Mouse (Mus musculus) erythroblast, embryonic 14.5 days (primary cell): ENCODE data around the gene Zdhhc22.

Experiments used
- GATA1 ChIP-seq: IDR thresholded peaks from 2 replicates; pipeline ENCODE4 v1.6.1; 2012; ENCODE audit warnings: low read length, inconsistent platforms, mixed read lengths
- TAL1 ChIP-seq: IDR thresholded peaks from 3 replicates; pipeline ENCODE4 v1.6.1; 2012; ENCODE audit warnings: low read length, inconsistent platforms, mixed read lengths

DNA sequence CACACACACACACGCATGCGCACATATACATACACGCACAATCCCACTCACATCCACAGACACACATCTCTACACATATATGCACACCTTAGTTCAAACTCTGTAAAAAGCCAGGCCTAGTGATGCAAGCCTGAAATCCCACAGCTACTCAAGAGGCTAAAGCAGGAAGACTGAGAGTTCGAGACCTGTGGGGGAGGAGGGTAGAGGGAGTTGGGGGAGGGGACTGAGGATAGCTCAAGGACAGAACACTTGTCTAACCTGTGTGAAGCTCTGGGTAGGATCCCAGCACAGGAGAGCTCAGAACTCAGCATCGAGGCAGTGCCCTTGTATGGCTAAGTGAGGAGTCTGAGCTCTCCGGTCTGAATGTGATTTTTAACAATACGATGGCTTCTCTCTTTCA, 12.6 kb upstream of the Zdhhc22 start:
- no peak for TF ChIP-seq TAL1
- no peak for TF ChIP-seq GATA1
